Mouse (Mus musculus) spleen, adult 12 weeks (tissue): ENCODE measurements around the gene Rfc2.

ENCODE experiments used
- DNase-seq: peaks from one replicate; pipeline ENCODE4 v3.0.0; 2022; ENCODE audit warnings: low spot score

Rfc2 gene

GRCm38 (mm10) chr5:134567445-134567844 is 13.7 kb upstream of the Rfc2 start:
- no peak for DNase-seq

GRCm38 (mm10) chr5:134568030-134568429 is 13.1 kb upstream of the Rfc2 start:
- no peak for DNase-seq

- no peak for DNase-seq
These were observed 12.1 kb upstream of the Rfc2 start for GRCm38 (mm10) chr5:134568964-134569491.

GRCm38 (mm10) chr5:134571730-134572507 is 9.2 kb upstream of the Rfc2 start:
- DNase-seq, result peak; percentile 31

GRCm38 (mm10) chr5:134572508-134573214 is 8.5 kb upstream of the Rfc2 start:
- no peak for DNase-seq

GRCm38 (mm10) chr5:134575833-134576232 is 5.3 kb upstream of the Rfc2 start:
- no peak for DNase-seq

GRCm38 (mm10) chr5:134576517-134577220 is 4.5 kb upstream of the Rfc2 start:
- no peak for DNase-seq

- DNase-seq, result no peak
These were observed 3.6 kb upstream of the Rfc2 start for GRCm38 (mm10) chr5:134577534-134577933.

- no peak for DNase-seq
These were observed 2.0 kb upstream of the Rfc2 start for GRCm38 (mm10) chr5:134579135-134579534.

GRCm38 (mm10) chr5:134582221-134582907 is 1.2 kb downstream of the Rfc2 start:
- DNase-seq, result peak; percentile 94

- DNase-seq, result no peak
These were observed 2.1 kb downstream of the Rfc2 start for GRCm38 (mm10) chr5:134583006-134583883.

- no peak for DNase-seq
These were observed 2.7 kb downstream of the Rfc2 start for GRCm38 (mm10) chr5:134583884-134584213.

- no peak for DNase-seq
These were observed 3.6 kb downstream of the Rfc2 start for GRCm38 (mm10) chr5:134584798-134585197.

- no peak for DNase-seq
These were observed 8.7 kb downstream of the Rfc2 start for GRCm38 (mm10) chr5:134589900-134590299.

GRCm38 (mm10) chr5:134592026-134592581 is 10.9 kb downstream of the Rfc2 start:
- no peak for DNase-seq

GRCm38 (mm10) chr5:134593093-134593492 is 11.9 kb downstream of the Rfc2 start:
- no peak for DNase-seq

GRCm38 (mm10) chr5:134597711-134598110 is 16.5 kb downstream of the Rfc2 start:
- DNase-seq, result no peak

GRCm38 (mm10) chr5:134604376-134604775 is 23.2 kb downstream of the Rfc2 start:
- no peak for DNase-seq

- no peak for DNase-seq
These were observed 25.1 kb downstream of the Rfc2 start for GRCm38 (mm10) chr5:134606314-134606713.

GRCm38 (mm10) chr5:134607121-134607520 is 26.0 kb downstream of the Rfc2 start:
- no peak for DNase-seq
